Mouse (Mus musculus) heart, adult 18-20 months (tissue): ENCODE results near the gene P2rx2. TPM values are rescaled to one million over a fixed set of nuclear protein-coding genes. Genes with fewer than 3 reads are reported as not detected.

ENCODE experiments used
- DNase-seq, 2 experiments: peaks; one replicate each; pipeline ENCODE4 v3.0.0; 2021 to 2022; ENCODE audit warnings: mixed read lengths in 1 of 2
- total RNA-seq, 2 experiments: library from RNA; stranded (reverse); gene quantifications; 2 replicates each; pipeline ENCODE4 v1.2.3; 2021

The P2rx2 gene
- total RNA-seq, 2 experiments from 2014 or later: not detected

DNA sequence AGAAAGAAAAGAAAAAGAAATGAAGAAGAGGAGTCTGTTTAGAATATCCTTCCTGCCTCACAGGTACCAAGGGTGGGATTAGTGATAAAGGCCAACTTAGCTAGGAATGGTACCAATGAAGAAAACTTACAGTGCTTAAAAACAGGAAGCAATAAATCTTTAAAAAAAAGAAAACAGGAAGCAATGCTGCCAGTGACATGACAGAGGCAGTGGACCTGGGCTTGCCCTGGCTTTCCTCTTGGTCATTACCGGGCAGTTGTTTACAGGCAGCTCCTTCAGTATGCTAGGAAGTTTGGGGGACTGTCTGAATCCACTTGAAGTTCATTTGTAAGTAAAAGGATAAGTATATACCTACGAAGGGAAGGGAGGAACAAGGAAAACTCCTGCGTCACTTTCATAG lies 12.5 kb downstream of the P2rx2 start:
- no peak for DNase-seq

GRCm38 (mm10) chr5:110313127-110313526 lies 29.9 kb downstream of the P2rx2 start:
- DNase-seq: no peak

- no peak for DNase-seq
Measured at GRCm38 (mm10) chr5:110308861-110309260, 34.2 kb downstream of the P2rx2 start.

GRCm38 (mm10) chr5:110300591-110300990 lies 42.4 kb downstream of the P2rx2 start:
- DNase-seq: no peak

DNA sequence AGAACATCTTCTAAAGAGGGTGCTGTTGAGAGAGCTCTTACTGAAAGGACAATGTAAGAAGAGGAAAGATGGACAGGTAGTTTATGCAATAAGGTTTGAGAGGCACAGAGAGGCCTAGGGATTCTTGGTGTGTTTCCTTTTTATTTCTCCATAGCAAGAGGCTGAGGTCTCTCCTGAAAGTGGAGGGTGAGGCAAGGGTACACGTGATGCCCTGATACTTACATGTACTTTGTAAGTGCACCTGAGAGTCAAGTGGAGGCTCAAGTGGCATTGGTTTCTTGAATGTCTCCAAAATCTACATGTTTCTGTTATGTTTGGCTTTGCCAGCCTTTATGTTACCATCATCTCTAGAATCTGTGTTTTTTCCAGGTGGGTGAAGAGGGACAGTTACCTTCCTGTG lies 46.4 kb downstream of the P2rx2 start:
- no peak for DNase-seq

- DNase-seq: no peak
Measured at GRCm38 (mm10) chr5:110291649-110292048, 51.4 kb downstream of the P2rx2 start.

Other genes starting within 250 kb of the P2rx2 start
- gene Gm35315, start 248.8 kb downstream of the P2rx2 start, total RNA-seq: not detected
- gene Plcxd1, start 243.2 kb downstream of the P2rx2 start, total RNA-seq: not detected
- 10 to 100 TPM; 24.8 to 31.3 TPM for gene Gtpbp6, start 235.0 kb downstream of the P2rx2 start, total RNA-seq
- 1 to 10 TPM; 3.6 to 4.0 TPM for gene Zfp605, start 233.1 kb downstream of the P2rx2 start, total RNA-seq
- 10 to 100 TPM; 11.3 to 11.9 TPM for gene Chfr, start 207.4 kb downstream of the P2rx2 start, total RNA-seq
- gene Golga3, start 166.5 kb downstream of the P2rx2 start, total RNA-seq: 10 to 100 TPM; 48.3 to 51.2 TPM
- 10 to 100 TPM; 26.2 to 28.4 TPM for gene Ankle2, start 112.2 kb downstream of the P2rx2 start, total RNA-seq
- gene Pgam5, start 73.3 kb downstream of the P2rx2 start, total RNA-seq: 10 to 100 TPM; 32.9 to 35.7 TPM
- 100 to 1,000 TPM; 120 to 124 TPM for gene Pxmp2, start 57.0 kb downstream of the P2rx2 start, total RNA-seq
- 1 to 10 TPM; 2.2 to 2.3 TPM for gene Pole, start 56.9 kb downstream of the P2rx2 start, total RNA-seq
- gene Lrcol1, start 1.5 kb upstream of the P2rx2 start, total RNA-seq: not detected
- 10 to 100 TPM; 44.9 to 50.1 TPM for gene Fbrsl1, start 105.3 kb upstream of the P2rx2 start, total RNA-seq
- gene Galnt9, start 201.1 kb upstream of the P2rx2 start, total RNA-seq: under 1 TPM in 1 of 2 experiments, not detected in 1; 0.13 TPM